Mouse (Mus musculus): ENCODE results near the gene Coro1b. TPM values are rescaled to one million over a fixed set of nuclear protein-coding genes. Genes with fewer than 3 reads are reported as not detected.
"Not testable (repeated sequence)": the region's sequence is repeated elsewhere in the genome, so short reads cannot be mapped to it uniquely, and the experiment has no call there.

Gene Coro1b
- polyA plus RNA-seq, 1 experiment from 2014 or later, result 130 TPM

DNA sequence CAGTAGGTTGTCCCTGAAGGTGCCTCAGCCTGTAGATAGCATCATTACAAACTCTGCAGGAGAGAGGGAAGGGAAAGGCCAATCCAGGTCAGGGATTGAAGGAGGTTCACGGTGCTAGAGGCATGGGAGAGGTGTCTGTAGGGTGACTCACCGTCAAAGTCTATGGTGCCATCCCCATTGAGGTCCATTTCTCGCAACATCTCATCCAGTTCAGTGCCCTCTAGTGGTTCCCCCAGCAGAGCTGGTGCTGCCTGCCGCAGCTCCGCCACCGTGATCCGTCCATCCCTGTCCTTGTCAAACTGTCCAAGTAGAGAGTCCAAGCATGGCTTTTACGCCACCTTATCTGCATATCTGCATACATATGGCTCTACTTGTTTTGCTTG lies 12.5 kb upstream of the Coro1b start:
- not testable (repeated sequence) for H3K9me3 ChIP-seq; H3K27ac ChIP-seq; DNase-seq (ENCODE audit: extremely low spot score, low spot score); H3K27me3 ChIP-seq (ENCODE audit: poor library complexity, severe bottlenecking); H3K4me3 ChIP-seq
- peaks cover 23% of the 10 kb centered on the region for H3K36me3 ChIP-seq (replicated peaks)
- 24% methylated on average over 8 of the region's 8 CpGs for WGBS
- H3K4me1 ChIP-seq, result peaks cover 14% of the 10 kb centered on the region

DNA sequence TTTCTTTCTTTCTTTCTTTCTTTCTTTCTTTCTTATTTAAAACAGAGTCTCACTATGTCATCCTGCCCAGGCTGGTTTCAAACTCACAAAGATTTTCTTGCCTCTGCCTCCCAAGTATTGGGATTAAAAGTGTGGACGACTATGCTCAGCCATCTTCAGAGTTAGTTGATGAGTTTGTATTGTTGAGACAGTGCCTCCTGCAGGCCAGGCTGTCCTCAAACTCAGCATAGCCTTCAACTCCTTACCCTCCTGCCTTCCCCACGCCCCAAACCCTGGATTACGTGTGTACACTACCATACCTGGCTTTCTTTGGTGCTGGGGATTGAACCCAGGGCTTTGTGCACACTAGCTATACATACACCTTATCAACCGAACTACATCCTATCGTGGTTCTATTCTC lies 12.0 kb upstream of the Coro1b start:
- no peak overlapping the region for H3K27ac ChIP-seq
- WGBS, result 79% methylated on average over 5 of the region's 5 CpGs
- H3K27me3 ChIP-seq (ENCODE audit: poor library complexity, severe bottlenecking), result no peaks in the 10 kb centered on the region
- H3K4me3 ChIP-seq, result no peak overlapping the region
- DNase-seq (ENCODE audit: extremely low spot score, low spot score), result no peak
- H3K36me3 ChIP-seq (replicated peaks), result peaks cover 17% of the 10 kb centered on the region
- peaks cover 14% of the 10 kb centered on the region for H3K4me1 ChIP-seq
- H3K9me3 ChIP-seq, result no peaks in the 10 kb centered on the region

DNA sequence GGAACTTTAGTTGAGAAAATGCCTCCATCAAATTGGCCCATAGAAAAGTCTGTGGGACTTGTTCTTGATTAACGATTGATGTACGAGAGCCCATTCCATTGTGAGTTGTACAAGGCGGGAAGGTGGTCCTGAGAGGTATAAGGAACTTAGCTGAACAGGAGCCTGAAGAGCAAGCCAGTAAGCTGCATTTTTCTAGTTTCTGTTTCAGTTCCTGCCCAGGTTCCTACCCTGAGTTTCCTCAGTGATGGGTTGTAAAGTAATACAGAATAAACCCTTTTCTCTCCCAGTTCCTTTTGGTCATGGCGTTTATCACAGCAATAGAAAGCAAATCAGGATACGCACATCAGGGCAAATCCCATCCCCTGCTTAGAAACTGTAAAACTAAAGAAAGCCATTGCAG lies 10.5 kb upstream of the Coro1b start:
- Histone ChIP-seq H3K9me3 (no peaks in the 10 kb centered on the region), H3K27me3 (ENCODE audit: poor library complexity, severe bottlenecking) (no peaks in the 10 kb centered on the region), H3K27ac (no peak overlapping the region), H3K36me3 (replicated peaks) (peaks cover 3% of the 10 kb centered on the region), H3K4me3 (no peak overlapping the region), H3K4me1 (peaks cover 14% of the 10 kb centered on the region)
- DNase-seq (ENCODE audit: extremely low spot score, low spot score), result no peak
- WGBS, result 92% methylated on average over 5 of the region's 5 CpGs

DNA sequence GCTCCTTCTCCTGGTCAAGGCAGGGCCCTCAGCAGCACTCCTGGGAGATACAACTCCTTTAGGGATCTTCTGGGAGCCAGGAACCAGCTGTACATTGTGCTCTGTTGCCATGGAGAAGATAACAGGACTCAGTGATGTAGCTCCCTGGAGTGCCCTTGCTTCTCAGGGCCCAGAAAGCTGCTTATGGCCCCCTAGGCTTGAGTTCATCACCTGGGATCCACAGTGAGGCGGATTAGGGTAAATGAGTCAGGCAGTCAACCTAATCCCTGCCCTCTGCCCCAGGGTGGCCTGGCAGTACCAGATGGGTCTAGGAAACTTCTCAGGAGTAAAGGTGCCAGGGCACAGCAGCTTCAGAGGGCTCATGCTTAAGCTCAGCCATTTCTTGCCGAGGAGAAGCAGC lies 9.0 kb upstream of the Coro1b start, which contains the start of gene Gpr152:
Gpr152 (plus strand) TSS at position 342 of the 400 bp plus-strand sequence.
- H3K27ac ChIP-seq, result peak within 1 kb of the TSS; percentile 25; the same call in 1 of the 2 replicates
- 71% methylated on average over 2 of the region's 2 CpGs for WGBS
- DNase-seq (ENCODE audit: extremely low spot score, low spot score), result no peak
- H3K4me3 ChIP-seq, result no peak within 1 kb of the TSS
- H3K9me3 ChIP-seq, result no peaks in the 10 kb centered on the region
- no peaks in the 10 kb centered on the region for H3K36me3 ChIP-seq (replicated peaks)
- no peaks in the 10 kb centered on the region for H3K27me3 ChIP-seq (ENCODE audit: poor library complexity, severe bottlenecking)
- peaks cover 14% of the 10 kb centered on the region for H3K4me1 ChIP-seq

DNA sequence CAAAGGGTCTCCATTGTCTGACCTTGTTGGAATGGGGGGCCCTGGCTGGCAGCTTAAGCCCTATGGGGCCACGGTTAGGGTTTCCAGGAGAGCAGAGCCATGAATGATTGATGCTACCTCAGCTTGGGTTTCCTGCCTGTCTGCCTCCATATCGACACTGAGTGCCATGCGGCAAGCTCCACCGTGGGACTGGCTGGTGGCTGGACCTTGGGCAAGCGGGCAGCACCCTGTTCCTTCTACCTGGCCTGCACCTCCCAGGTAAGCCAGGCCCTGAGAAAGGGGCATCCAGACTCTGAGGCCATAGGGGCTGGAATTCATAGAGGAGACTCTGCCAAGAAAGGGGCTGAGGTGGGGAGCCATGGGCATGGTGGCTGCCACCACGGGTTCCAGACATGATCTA lies 8.3 kb upstream of the Coro1b start:
- Histone ChIP-seq H3K4me1 (peaks cover 14% of the 10 kb centered on the region), H3K36me3 (replicated peaks) (no peaks in the 10 kb centered on the region), H3K27me3 (ENCODE audit: poor library complexity, severe bottlenecking) (no peaks in the 10 kb centered on the region), H3K9me3 (no peaks in the 10 kb centered on the region), H3K4me3 (no peak overlapping the region), H3K27ac (no peak overlapping the region)
- no peak for DNase-seq (ENCODE audit: extremely low spot score, low spot score)
- 87% methylated on average over 6 of the region's 6 CpGs for WGBS

DNA sequence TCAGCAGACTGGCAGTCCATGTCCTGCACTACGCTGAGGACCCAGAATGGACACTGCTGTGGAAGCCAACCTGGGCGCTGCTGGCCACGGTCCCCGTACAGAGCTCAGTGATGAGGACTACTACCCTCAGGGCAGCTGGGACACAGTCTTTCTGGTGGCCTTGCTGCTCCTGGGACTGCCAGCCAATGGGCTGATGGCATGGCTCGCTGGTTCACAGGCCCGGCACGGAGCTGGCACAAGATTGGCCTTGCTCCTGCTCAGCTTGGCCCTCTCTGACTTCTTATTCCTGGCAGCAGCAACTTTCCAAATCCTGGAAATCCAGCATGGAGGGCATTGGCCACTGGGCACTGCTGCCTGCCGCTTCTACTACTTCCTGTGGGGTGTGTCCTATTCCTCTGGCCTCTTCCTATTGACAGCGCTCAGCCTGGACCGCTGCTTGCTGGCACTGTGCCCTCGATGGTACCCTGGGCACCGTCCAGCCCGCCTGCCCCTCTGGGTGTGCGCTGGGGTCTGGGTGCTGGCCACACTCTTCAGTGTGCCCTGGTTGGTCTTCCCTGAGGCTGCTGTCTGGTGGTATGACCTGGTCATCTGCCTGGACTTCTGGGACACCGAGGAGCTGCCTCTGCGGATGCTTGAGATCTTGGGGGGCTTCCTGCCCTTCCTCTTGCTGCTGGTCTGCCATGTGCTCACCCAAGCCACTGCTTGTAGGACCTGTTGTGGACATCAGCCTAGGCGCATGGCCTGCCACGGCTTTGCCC lies 5.8 kb upstream of the Coro1b start:
- Histone ChIP-seq H3K9me3 (peaks cover 6% of the 10 kb centered on the region; the same call in 1 of the 2 replicates), H3K27ac (0 out of 2 replicates have a peak overlapping the region, but pooled peaks have one; percentile 15), H3K4me3 (no peak overlapping the region), H3K36me3 (replicated peaks) (no peaks in the 10 kb centered on the region), H3K27me3 (ENCODE audit: poor library complexity, severe bottlenecking) (no peaks in the 10 kb centered on the region), H3K4me1 (peaks cover 23% of the 10 kb centered on the region)
- DNase-seq (ENCODE audit: extremely low spot score, low spot score), result no peak
- WGBS, result 95% methylated on average over 18 of the region's 18 CpGs

DNA sequence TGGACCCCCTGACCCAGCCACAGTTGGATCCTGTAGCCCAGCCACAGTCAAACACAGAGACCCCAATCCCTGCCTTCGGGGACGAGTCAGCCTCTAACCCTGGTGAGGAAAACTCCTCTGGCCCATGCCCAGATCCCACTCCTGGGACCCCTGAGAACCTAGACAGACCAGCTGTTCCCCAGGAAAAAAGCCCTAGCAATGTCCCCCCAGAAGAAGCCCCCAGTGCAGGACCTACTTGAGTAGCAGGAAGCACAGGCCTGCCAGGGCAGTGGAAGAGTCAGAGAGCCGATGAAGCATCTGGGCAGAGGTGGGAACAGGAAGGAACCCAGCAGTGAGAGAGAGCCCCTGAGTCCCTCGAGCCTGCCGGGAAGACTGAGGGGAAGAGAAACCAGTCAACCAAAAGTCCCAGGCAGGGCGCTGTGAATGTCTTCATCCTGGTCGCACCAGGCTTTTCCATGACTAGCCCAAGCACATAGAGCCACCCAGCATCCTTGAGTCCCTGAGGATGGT lies 4.6 kb upstream of the Coro1b start, which contains the start of gene Cabp4:
Cabp4 (minus strand) TSS at position 275 of the 510 bp plus-strand sequence.
- no peak within 1 kb of the TSS for H3K4me3 ChIP-seq
- H3K4me1 ChIP-seq, result peaks cover 34% of the 10 kb centered on the region
- no peak for DNase-seq (ENCODE audit: extremely low spot score, low spot score)
- no peaks in the 10 kb centered on the region for H3K27me3 ChIP-seq (ENCODE audit: poor library complexity, severe bottlenecking)
- WGBS, result 80% methylated on average over 7 of the region's 7 CpGs
- H3K9me3 ChIP-seq, result peaks cover 6% of the 10 kb centered on the region; the same call in 1 of the 2 replicates
- H3K36me3 ChIP-seq (replicated peaks), result no peaks in the 10 kb centered on the region
- H3K27ac ChIP-seq, result 0 out of 2 replicates have a peak within 1 kb of the TSS, but pooled peaks have one; percentile 15

DNA sequence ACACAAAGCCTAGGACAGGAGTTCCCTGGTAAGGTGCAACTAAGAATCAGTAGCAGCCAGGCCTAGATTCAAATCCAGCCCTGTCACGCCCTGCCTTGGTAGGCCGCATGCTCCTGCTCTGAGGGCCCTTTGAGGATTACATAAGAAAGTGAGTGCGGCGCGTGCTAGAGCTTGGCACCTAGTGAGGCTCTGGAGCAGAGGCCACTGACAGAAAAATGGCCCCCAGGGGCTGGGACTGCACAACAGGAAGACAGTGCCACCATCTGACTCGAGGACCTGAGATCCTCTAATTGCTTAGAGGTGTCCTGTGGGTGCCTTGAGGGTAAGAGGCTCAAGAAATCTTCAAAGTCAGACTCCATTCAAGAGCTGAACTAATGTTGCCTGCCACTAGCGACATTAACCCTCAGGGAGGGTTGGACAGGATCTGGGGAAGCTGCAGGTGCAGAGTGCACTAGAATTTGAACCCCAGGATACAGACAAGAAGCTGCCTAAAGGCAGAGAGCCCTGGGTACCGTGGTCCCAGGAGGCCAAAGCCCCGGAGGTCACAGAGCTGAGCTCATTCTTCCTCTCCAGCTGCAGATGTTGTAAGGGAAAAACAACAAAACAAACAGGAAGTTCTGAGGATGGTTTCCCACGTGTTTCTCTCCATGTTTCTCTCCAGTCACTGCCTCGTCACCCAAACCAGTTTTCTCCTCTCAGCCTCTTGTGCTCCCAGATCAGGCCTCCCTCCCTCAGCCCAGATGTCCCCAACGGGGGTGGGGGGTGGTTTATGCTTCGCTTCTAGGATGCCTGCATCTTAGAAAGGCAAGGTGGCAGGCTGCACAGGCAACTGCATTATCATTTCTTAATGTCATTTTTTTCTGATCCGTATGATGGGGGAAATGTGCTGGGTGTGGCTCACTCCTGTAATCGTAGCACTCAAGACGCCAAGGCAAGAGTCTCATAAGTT lies 3.6 kb upstream of the Coro1b start:
- H3K36me3 ChIP-seq (replicated peaks), result peaks cover 1% of the 10 kb centered on the region; the same call in 1 of the 2 replicates
- H3K4me3 ChIP-seq, result no peak overlapping the region
- DNase-seq (ENCODE audit: extremely low spot score, low spot score), result no peak
- peaks cover 34% of the 10 kb centered on the region for H3K4me1 ChIP-seq
- no peaks in the 10 kb centered on the region for H3K27me3 ChIP-seq (ENCODE audit: poor library complexity, severe bottlenecking)
- H3K9me3 ChIP-seq, result peaks cover 6% of the 10 kb centered on the region; the same call in 1 of the 2 replicates
- H3K27ac ChIP-seq, result no peak overlapping the region
- 85% methylated on average over 16 of the region's 16 CpGs for WGBS

DNA sequence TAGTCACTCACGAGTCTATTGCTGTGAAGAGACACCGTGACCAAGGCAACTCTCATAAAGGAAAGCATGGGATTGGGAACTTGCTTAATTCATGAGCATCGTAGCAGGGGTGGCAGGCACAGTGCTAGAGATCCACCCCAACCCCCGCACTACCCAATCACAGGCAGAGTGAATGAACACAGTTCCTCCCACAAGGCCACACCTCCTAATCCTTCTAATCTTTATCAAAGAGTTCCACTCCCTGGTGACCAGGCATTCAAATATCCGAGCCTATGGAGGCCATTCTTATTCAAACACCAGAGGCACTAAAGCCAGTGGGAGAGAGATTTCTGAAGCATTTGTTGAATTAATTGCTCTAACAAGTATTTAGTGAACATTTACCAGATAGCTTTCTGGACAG lies 2.5 kb upstream of the Coro1b start:
- WGBS, result 89% methylated on average over 5 of the region's 5 CpGs

DNA sequence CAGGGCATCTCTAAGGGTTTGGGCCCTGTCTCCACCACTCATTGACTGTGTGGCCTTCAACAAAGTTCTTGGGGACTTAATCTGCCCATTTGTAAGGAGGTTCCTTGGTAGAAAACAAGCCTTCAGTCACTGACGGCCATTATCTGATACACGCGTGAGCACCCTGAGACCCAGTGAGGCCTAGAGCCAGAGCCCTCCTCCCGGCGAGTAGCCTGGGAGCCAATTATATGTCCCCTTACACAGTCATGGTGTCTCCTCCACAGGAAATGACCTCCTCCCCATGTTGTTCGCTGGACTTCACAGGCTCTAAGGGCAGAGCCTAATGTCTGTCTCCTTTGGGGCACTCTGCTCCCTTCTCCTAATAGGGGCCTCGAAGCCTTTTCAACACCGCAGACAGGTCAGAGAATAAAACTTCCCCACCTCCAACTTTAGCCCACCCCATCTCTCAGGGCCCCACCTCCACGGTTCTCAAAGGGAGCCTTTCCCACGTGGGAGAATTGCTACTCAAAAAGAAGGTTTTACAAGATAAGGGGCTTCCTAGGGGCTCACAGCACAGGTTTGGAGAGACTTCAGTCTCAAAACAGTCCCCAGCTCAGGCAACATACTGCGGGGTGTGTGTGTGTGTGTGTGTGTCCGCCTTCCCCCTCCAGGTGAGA lies 1.9 kb upstream of the Coro1b start:
- WGBS, result 60% methylated on average over 12 of the region's 12 CpGs
- peaks cover 18% of the 10 kb centered on the region for H3K36me3 ChIP-seq (replicated peaks)
- DNase-seq (ENCODE audit: extremely low spot score, low spot score), result no peak
- peaks cover 6% of the 10 kb centered on the region; the same call in 1 of the 2 replicates for H3K9me3 ChIP-seq
- H3K27ac ChIP-seq, result 0 out of 2 replicates have a peak overlapping the region, but pooled peaks have one; percentile 8
- no peak overlapping the region for H3K4me3 ChIP-seq
- no peaks in the 10 kb centered on the region for H3K27me3 ChIP-seq (ENCODE audit: poor library complexity, severe bottlenecking)
- peaks cover 34% of the 10 kb centered on the region for H3K4me1 ChIP-seq

More for the DNA sequence above, 2.5 kb upstream of the Coro1b start:
- peaks cover 34% of the 10 kb centered on the region for H3K4me1 ChIP-seq
- no peak overlapping the region for H3K4me3 ChIP-seq
- DNase-seq (ENCODE audit: extremely low spot score, low spot score), result no peak
- H3K27ac ChIP-seq, result no peak overlapping the region
- no peaks in the 10 kb centered on the region for H3K27me3 ChIP-seq (ENCODE audit: poor library complexity, severe bottlenecking)
- H3K9me3 ChIP-seq, result peaks cover 6% of the 10 kb centered on the region; the same call in 1 of the 2 replicates
- H3K36me3 ChIP-seq (replicated peaks), result peaks cover 12% of the 10 kb centered on the region

DNA sequence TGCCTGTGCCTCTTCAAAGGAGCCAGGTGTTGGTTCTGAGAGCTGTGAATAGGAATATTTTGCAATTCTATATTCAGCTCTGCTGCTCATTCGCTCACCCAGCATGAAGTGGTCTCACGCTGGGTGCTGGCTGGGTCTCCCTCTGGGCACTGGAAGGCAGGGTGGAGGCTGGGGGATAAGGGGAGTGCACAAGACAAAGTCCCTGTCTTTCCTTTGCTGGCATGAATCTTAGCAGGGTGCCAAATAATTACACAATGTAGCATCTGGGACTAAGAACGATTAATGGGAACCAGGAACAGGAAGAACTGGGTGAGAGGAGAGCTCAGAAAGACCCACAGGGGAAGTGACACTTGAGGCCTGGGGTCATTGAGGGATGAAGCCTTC lies 1.4 kb upstream of the Coro1b start:
- Histone ChIP-seq H3K4me3 (no peak overlapping the region), H3K27me3 (ENCODE audit: poor library complexity, severe bottlenecking) (no peaks in the 10 kb centered on the region), H3K4me1 (peaks cover 34% of the 10 kb centered on the region), H3K36me3 (replicated peaks) (peaks cover 23% of the 10 kb centered on the region), H3K9me3 (peaks cover 6% of the 10 kb centered on the region; the same call in 1 of the 2 replicates), H3K27ac (0 out of 2 replicates have a peak overlapping the region, but pooled peaks have one; percentile 8)
- DNase-seq (ENCODE audit: extremely low spot score, low spot score), result no peak
- WGBS, result 40% methylated on average over 3 of the region's 3 CpGs
